Mouse (Mus musculus) neural tube, embryonic 10.5 days (tissue): ENCODE measurements around the gene Mia.

Experiments used
- DNase-seq: peaks from one replicate; pipeline ENCODE4 v3.0.0-alpha.2; 2017; ENCODE audit warnings: low spot score; ENCODE audit errors: extremely low spot score

Gene Mia

GRCm38 (mm10) chr7:27160921-27161320 lies 20.0 kb downstream of the Mia start:
- no peak for DNase-seq

- peak; percentile 82 for DNase-seq
These were observed 21.1 kb downstream of the Mia start for GRCm38 (mm10) chr7:27159882-27160281.

DNA sequence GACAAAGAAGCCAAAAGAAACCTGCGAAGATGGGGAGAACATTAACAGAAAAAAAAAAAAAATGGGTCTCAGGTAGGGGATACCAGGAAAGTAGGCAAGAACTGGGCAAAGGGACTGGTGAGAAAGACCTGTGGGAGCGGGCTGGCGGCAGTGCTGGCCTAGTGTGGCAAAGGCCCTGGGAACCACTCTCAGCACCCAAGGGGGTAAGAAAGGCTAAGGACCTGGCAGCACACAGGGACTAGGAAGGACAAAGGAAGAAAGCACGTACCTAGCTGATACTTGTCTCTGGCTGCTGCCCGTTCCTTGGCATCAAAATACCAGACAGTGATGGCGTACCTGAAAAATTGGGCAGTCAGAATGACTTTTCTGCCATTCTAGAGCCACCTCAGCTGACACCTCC lies 21.7 kb downstream of the Mia start:
- no peak for DNase-seq

DNA sequence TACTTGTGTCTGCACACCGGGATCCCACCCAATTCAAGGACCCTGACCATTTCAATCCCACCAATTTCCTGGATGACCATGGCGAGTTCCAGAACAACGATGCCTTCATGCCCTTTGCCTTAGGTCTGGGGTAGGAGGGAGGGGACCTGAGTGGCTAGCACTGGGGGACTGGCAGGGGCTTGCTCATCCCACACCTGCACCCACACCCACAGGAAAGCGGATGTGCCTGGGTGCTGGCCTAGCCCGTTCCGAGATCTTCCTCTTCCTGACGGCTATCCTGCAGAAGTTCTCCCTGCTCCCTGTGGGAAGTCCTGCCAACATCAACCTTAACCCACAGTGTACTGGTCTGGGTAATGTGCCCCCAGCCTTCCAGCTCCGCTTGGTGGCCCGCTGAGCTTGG lies 22.8 kb downstream of the Mia start:
- DNase-seq = no peak

DNA sequence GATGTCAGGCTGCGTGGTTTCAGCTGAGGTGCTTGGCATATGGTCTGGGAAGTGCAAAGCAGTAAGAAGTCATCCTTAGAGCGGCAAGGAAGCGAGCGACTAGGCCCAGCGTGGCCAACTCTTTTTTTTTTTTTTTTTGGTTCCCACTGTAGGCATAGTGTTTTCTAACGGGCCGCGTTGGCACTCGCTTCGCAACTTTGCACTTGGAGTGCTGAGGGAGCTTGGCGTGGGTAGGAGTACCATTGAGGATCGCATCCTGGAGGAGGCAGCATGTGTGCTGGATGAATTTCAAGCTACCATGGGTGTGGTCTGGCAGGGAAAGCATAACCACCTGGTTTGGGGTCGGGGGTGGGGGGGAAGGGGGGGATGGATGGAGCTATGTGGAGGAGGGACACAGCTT lies 25.0 kb downstream of the Mia start:
- no peak for DNase-seq

DNA sequence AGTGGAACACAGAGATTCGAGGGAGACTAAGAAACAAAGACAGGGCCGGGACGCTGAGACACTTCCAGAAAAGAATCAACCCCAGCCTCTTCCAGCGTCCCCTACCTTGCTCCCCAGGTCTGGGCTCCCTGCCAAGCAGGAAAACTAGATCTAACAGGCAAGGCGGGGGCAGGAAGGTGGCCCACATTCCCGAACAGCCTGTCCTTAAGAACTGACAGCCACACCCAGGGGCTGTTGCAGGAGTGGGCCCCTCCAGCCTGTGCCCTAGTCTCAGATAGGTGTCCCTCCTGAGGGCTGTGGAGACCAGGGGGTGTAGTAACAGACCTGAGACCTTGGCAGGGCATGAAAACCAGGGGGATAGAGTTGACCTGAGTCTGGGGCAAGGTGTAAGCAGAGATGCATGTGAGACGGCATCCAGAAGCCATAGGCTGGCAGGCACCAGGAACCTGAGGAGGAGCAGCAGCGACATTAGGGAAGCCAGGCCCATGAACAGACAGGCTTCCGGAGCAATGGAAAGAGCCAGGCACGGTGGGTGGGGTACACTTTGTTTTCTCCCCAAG lies 27.7 kb downstream of the Mia start, which contains the start of gene Cyp2t4:
Gene Cyp2t4, plus strand, starts transcription at position 510 of the 560 bp plus-strand sequence.
- DNase-seq = no peak

DNA sequence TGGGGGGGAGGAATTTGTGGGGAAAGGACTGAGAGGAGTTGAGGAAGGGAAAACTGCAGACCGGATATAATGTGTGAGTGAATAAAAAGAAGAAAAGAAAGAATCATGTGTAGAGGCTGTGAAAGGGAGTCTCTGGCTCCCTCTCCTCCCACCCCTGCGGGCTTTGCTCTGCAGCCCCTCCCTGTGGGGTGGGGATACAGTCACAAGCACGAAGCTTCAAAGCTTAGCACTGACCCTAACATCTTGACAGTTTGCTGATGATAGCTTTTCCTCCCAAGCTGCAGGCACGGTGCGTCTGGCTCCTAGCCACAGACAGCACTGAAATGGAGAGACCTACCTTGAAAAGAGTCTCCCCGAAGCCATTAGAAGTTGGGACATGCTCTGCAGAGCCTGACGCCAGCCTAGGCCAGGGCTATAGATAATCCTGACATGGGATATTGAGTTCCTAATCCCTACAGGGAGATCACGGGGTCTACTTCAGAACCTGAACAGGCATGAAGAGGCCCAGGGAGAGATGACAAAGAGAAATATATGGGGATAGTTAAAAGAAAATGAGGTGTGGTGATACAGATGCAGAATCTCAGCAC lies 44.5 kb downstream of the Mia start:
- DNase-seq = no peak

- no peak for DNase-seq
These were observed 47.2 kb downstream of the Mia start for GRCm38 (mm10) chr7:27133757-27134156.

GRCm38 (mm10) chr7:27133156-27133555 lies 47.8 kb downstream of the Mia start:
- no peak for DNase-seq

GRCm38 (mm10) chr7:27132588-27132987 lies 48.4 kb downstream of the Mia start:
- DNase-seq = peak; percentile 52

- no peak for DNase-seq
These were observed 49.6 kb downstream of the Mia start for GRCm38 (mm10) chr7:27131387-27131786.

GRCm38 (mm10) chr7:27130521-27131370 lies 50.2 kb downstream of the Mia start:
- DNase-seq = no peak

- DNase-seq = no peak
These were observed 51.1 kb downstream of the Mia start for GRCm38 (mm10) chr7:27129811-27130210.
